Mouse (Mus musculus) thymus, adult 2 months (tissue): ENCODE measurements around the gene Oxct2b.
"Not testable (repeated sequence)": the region's sequence is repeated elsewhere in the genome, so short reads cannot be mapped to it uniquely, and the experiment has no call there.

Experiments
- CTCF ChIP-seq: fragments of 200-500 bp; IDR thresholded peaks from 2 replicates; pipeline ENCODE4 v1.5.1; 2012; ENCODE audit warnings: mild to moderate bottlenecking, control low read depth, low read length, moderate library complexity, borderline replicate concordance; ENCODE audit not compliant: control insufficient read depth, poor library complexity, insufficient read depth; ENCODE audit errors: extremely low read depth
- POLR2A ChIP-seq: fragments of 200-500 bp; IDR thresholded peaks from 2 replicates; pipeline ENCODE4 v1.6.1; 2012; ENCODE audit warnings: mild to moderate bottlenecking, low read length, control low read depth, moderate library complexity; ENCODE audit not compliant: control insufficient read depth, poor library complexity, insufficient read depth; ENCODE audit errors: extremely low read depth

- TF ChIP-seq POLR2A, CTCF: not testable (repeated sequence)
These were observed 574 bp downstream of the Oxct2b start for GRCm38 (mm10) chr4:123116640-123117039.
